Mouse (Mus musculus): ENCODE measurements at regions not wholly inside any gene's neighbourhood (a gene's known extent, or its start where the extent isn't known, plus 50 kb on each side); places are given as distances from the start of the nearest gene placed in this dataset.

DNA sequence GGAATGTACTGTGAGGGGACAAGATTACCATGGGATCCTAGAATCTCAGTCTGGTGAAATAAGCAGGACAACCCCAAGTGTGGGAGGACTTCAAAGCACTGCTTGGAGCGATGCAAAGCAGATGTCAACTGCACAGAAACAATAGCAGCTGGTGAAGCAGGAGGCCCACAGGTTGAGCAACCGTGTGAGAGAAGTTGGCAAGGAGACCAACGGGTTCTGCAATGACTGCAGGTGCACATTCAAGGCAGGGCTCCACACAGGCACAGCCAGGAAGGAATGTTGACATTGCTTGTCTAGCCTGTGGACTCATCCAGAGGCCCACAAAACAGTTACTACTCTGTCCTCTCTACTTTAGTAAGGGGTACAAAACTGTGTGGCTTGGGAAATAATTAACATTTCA, 150.4 kb upstream of the Ahr start:
- no peak overlapping the region for H3K27ac ChIP-seq (ENCODE audit: insufficient read depth, low read length)
- DNase-seq = no peak
- H3K4me3 ChIP-seq (replicated peaks; ENCODE audit: insufficient read depth, low read depth, low read length) = no peak overlapping the region
- H3K4me1 ChIP-seq (ENCODE audit: control insufficient read depth, insufficient read depth, low read length) = no peaks in the 10 kb centered on the region
- no peak for TF ChIP-seq CTCF (IDR thresholded peaks at IDR 0.05; ENCODE audit: borderline replicate concordance, insufficient read depth, low read depth, low read length)
- no peak for TF ChIP-seq POLR2A (IDR thresholded peaks at IDR 0.05; ENCODE audit: borderline replicate concordance, insufficient read depth, low read length)
- no peaks in the 10 kb centered on the region for H3K27me3 ChIP-seq (ENCODE audit: control insufficient read depth, insufficient read depth, low read length)
- 31% methylated on average over 3 of the region's 3 CpGs for WGBS

DNA sequence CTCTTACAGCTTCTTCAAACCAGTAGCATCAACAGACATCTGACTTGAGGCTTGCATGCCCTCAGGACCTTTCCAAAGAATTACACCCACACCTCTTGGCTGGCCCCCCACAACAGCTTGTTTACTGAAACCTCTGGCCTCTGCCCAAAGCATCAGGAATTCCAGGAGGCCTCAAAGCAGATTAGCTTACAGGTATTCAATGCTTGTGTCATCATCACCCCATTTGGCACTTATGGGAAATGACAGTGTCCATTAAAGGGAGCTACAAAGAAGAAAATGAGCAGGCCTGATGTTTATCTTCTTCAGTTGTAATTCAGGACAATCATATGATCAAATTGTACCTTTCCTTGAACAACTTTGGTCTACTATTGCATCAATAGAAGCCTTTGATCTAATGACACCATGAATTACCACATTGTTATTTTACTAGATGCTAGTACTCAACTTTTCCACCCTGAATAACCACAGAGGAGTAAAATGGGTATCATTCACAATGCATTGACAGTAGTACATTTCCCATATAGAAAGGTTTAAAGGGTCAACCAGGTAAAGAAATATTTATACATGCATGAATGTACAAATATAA, 147.1 kb upstream of the Ahr start:
- TF ChIP-seq CTCF (IDR thresholded peaks at IDR 0.05; ENCODE audit: borderline replicate concordance, insufficient read depth, low read depth, low read length) (no peak), POLR2A (IDR thresholded peaks at IDR 0.05; ENCODE audit: borderline replicate concordance, insufficient read depth, low read length) (no peak)
- Histone ChIP-seq H3K4me3 (replicated peaks; ENCODE audit: insufficient read depth, low read depth, low read length) (no peak overlapping the region), H3K27ac (ENCODE audit: insufficient read depth, low read length) (no peak overlapping the region), H3K4me1 (ENCODE audit: control insufficient read depth, insufficient read depth, low read length) (no peaks in the 10 kb centered on the region), H3K27me3 (ENCODE audit: control insufficient read depth, insufficient read depth, low read length) (no peaks in the 10 kb centered on the region)
- DNase-seq = no peak

GRCm38 (mm10) chr12:35679903-35680302, 145.1 kb upstream of the Ahr start:
- WGBS = 71% methylated on average over 4 of the region's 4 CpGs
- no peaks in the 10 kb centered on the region for H3K27me3 ChIP-seq (ENCODE audit: control insufficient read depth, insufficient read depth, low read length)
- H3K27ac ChIP-seq (ENCODE audit: insufficient read depth, low read length) = no peak overlapping the region
- no peaks in the 10 kb centered on the region for H3K4me1 ChIP-seq (ENCODE audit: control insufficient read depth, insufficient read depth, low read length)
- H3K4me3 ChIP-seq (replicated peaks; ENCODE audit: insufficient read depth, low read depth, low read length) = no peak overlapping the region
- DNase-seq = no peak
- no peak for TF ChIP-seq CTCF (IDR thresholded peaks at IDR 0.05; ENCODE audit: borderline replicate concordance, insufficient read depth, low read depth, low read length)
- TF ChIP-seq POLR2A (IDR thresholded peaks at IDR 0.05; ENCODE audit: borderline replicate concordance, insufficient read depth, low read length) = no peak

- WGBS = 12% methylated on average over 2 of the region's 2 CpGs
- TF ChIP-seq CTCF (IDR thresholded peaks at IDR 0.05; ENCODE audit: borderline replicate concordance, insufficient read depth, low read depth, low read length) (no peak), POLR2A (IDR thresholded peaks at IDR 0.05; ENCODE audit: borderline replicate concordance, insufficient read depth, low read length) (no peak)
- no peak overlapping the region for H3K4me3 ChIP-seq (replicated peaks; ENCODE audit: insufficient read depth, low read depth, low read length)
- H3K27me3 ChIP-seq (ENCODE audit: control insufficient read depth, insufficient read depth, low read length) = no peaks in the 10 kb centered on the region
- no peak for DNase-seq
- H3K27ac ChIP-seq (ENCODE audit: insufficient read depth, low read length) = no peak overlapping the region
- H3K4me1 ChIP-seq (ENCODE audit: control insufficient read depth, insufficient read depth, low read length) = no peaks in the 10 kb centered on the region
Measured at GRCm38 (mm10) chr12:35679025-35679424, 144.2 kb upstream of the Ahr start.

DNA sequence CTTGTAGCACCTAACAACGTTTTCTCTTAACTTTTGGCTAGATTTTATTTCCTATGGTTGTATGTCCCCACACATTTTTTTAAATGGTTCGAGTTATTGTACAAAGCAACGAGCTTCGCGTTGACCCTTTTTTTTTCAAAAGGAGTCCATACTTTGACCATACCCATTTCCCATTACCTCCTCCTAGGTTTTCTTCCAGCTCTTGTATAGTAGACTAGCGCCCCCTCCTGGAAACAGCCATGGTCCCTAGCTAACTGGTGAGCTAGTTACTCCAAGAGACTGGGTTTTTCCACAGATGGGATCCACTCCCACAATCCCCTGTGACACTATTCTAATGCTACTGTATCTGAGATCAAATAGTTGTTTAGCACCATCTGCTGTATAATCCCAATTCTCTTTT, 139.6 kb upstream of the Ahr start:
- TF ChIP-seq POLR2A (IDR thresholded peaks at IDR 0.05; ENCODE audit: borderline replicate concordance, insufficient read depth, low read length) = no peak
- TF ChIP-seq CTCF (IDR thresholded peaks at IDR 0.05; ENCODE audit: borderline replicate concordance, insufficient read depth, low read depth, low read length) = no peak
- H3K4me3 ChIP-seq (replicated peaks; ENCODE audit: insufficient read depth, low read depth, low read length) = no peak overlapping the region
- WGBS = 55% methylated on average over 6 of the region's 6 CpGs
- no peaks in the 10 kb centered on the region for H3K4me1 ChIP-seq (ENCODE audit: control insufficient read depth, insufficient read depth, low read length)
- no peaks in the 10 kb centered on the region for H3K27me3 ChIP-seq (ENCODE audit: control insufficient read depth, insufficient read depth, low read length)
- H3K27ac ChIP-seq (ENCODE audit: insufficient read depth, low read length) = no peak overlapping the region
- DNase-seq = no peak

GRCm38 (mm10) chr12:35670980-35671379, 136.1 kb upstream of the Ahr start:
- no peak for DNase-seq
- H3K27ac ChIP-seq (ENCODE audit: insufficient read depth, low read length) = no peak overlapping the region
- H3K27me3 ChIP-seq (ENCODE audit: control insufficient read depth, insufficient read depth, low read length) = no peaks in the 10 kb centered on the region
- 91% methylated on average over 4 of the region's 4 CpGs for WGBS
- TF ChIP-seq POLR2A (IDR thresholded peaks at IDR 0.05; ENCODE audit: borderline replicate concordance, insufficient read depth, low read length) (no peak), CTCF (IDR thresholded peaks at IDR 0.05; ENCODE audit: borderline replicate concordance, insufficient read depth, low read depth, low read length) (no peak)
- no peak overlapping the region for H3K4me3 ChIP-seq (replicated peaks; ENCODE audit: insufficient read depth, low read depth, low read length)
- no peaks in the 10 kb centered on the region for H3K4me1 ChIP-seq (ENCODE audit: control insufficient read depth, insufficient read depth, low read length)

DNA sequence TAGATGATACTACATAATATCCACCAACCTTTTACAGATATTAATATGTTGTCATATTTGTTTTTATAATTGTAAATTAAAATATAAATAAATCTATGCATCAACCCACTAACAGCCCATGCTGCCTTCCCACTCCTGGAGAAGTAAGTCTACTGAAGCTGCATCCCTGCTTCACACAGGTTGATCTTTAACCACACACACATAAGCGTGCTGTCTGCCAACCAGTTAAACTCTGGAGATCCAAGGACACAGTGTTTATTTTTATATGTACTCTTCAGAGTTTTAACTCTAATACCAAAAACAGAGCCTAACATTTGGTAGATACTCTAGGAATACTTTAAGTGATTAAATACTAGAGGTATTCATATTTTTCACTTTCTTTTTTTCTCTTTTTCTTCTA, 133.9 kb upstream of the Ahr start:
- TF ChIP-seq CTCF (IDR thresholded peaks at IDR 0.05; ENCODE audit: borderline replicate concordance, insufficient read depth, low read depth, low read length) (no peak), POLR2A (IDR thresholded peaks at IDR 0.05; ENCODE audit: borderline replicate concordance, insufficient read depth, low read length) (no peak)
- no peaks in the 10 kb centered on the region for H3K4me1 ChIP-seq (ENCODE audit: control insufficient read depth, insufficient read depth, low read length)
- WGBS = 86% methylated on average over 1 of the region's 1 CpGs
- no peaks in the 10 kb centered on the region for H3K27me3 ChIP-seq (ENCODE audit: control insufficient read depth, insufficient read depth, low read length)
- no peak for DNase-seq
- H3K27ac ChIP-seq (ENCODE audit: insufficient read depth, low read length) = no peak overlapping the region
- no peak overlapping the region for H3K4me3 ChIP-seq (replicated peaks; ENCODE audit: insufficient read depth, low read depth, low read length)

GRCm38 (mm10) chr12:35667705-35668104, 132.9 kb upstream of the Ahr start:
- Histone ChIP-seq H3K4me1 (ENCODE audit: control insufficient read depth, insufficient read depth, low read length) (no peaks in the 10 kb centered on the region), H3K4me3 (replicated peaks; ENCODE audit: insufficient read depth, low read depth, low read length) (no peak overlapping the region), H3K27me3 (ENCODE audit: control insufficient read depth, insufficient read depth, low read length) (no peaks in the 10 kb centered on the region), H3K27ac (ENCODE audit: insufficient read depth, low read length) (no peak overlapping the region)
- TF ChIP-seq POLR2A (IDR thresholded peaks at IDR 0.05; ENCODE audit: borderline replicate concordance, insufficient read depth, low read length) (no peak), CTCF (IDR thresholded peaks at IDR 0.05; ENCODE audit: borderline replicate concordance, insufficient read depth, low read depth, low read length) (no peak)
- DNase-seq = no peak
- WGBS = 92% methylated on average over 3 of the region's 3 CpGs

Data from cerebellum, adult 2 months (tissue).